Mouse (Mus musculus) liver, adult 2 months (tissue): ENCODE measurements at regions not wholly inside any gene's neighbourhood (a gene's known extent, or its start where the extent isn't known, plus 50 kb on each side); places are given as distances from the start of the nearest gene placed in this dataset.

Source experiments
- CTCF ChIP-seq: fragments of 200-500 bp; IDR thresholded peaks from 2 replicates; pipeline ENCODE4 v1.5.1; 2011; ENCODE audit warnings: low read depth, low read length, control low read depth
- POLR2A ChIP-seq: fragments of 200-500 bp; IDR thresholded peaks from 2 replicates; pipeline ENCODE4 v1.6.1; 2011; ENCODE audit warnings: low read length, control low read depth; ENCODE audit not compliant: insufficient read depth; ENCODE audit errors: extremely low read depth

GRCm38 (mm10) chr2:10672196-10672595, 301.9 kb downstream of the Sfmbt2 start:
- TF ChIP-seq CTCF (no peak), POLR2A (no peak)
